Comparison of ENCODE assay signal across 24 mouse cellular contexts in genomic region chr13:13633746-13634145, GRCm38 (mm10).
"Had no signal": no experiment of that assay in that cellular context is flagged by ENCODE, and none has a peak within 500 bp of the region (broad histone marks: within the 10 kb centered on the region; RNA-seq: fewer than 3 reads in every experiment).

No protein-coding gene starts in this region.

- H3K36me3 ChIP-seq: midbrain, embryonic 10.5 days had no signal

- DNase-seq: kidney, postnatal 25 days; layer of hippocampus, adult 9-11 months; liver; lung, adult 18-20 months; lung, postnatal 10 days; lung, postnatal 36 days; right cerebral cortex, postnatal 4 days; thymus, adult 2 months; thymus, postnatal 14 days; thymus, postnatal 4 days had no signal

- H3K4me2 ChIP-seq: limb, embryonic 13.5 days; liver, embryonic 12.5 days; liver, embryonic 15.5 days; lung, embryonic 15.5 days; midbrain, embryonic 13.5 days; neural tube, embryonic 13.5 days had no signal

- H3K4me1 ChIP-seq: limb, embryonic 10.5 days; limb, embryonic 13.5 days; liver, embryonic 12.5 days; liver, embryonic 15.5 days; lung, embryonic 15.5 days had no signal

- H3K9me3 ChIP-seq: limb, embryonic 10.5 days; limb, embryonic 13.5 days; liver, embryonic 12.5 days; liver, embryonic 15.5 days; lung, embryonic 15.5 days; megakaryocyte, embryonic 14.5 days; midbrain, embryonic 10.5 days; midbrain, embryonic 13.5 days; neural tube, embryonic 13.5 days had no signal

- H3K27me3 ChIP-seq: limb, embryonic 13.5 days; liver, embryonic 12.5 days; liver, embryonic 15.5 days; lung, embryonic 15.5 days; megakaryocyte, embryonic 14.5 days; midbrain, embryonic 13.5 days; neural tube, embryonic 13.5 days had no signal

- H3K4me3 ChIP-seq: layer of hippocampus, adult 2 months; limb, embryonic 10.5 days; limb, embryonic 13.5 days; liver, embryonic 12.5 days; liver, embryonic 15.5 days; lung, embryonic 15.5 days; megakaryocyte, embryonic 14.5 days; midbrain, embryonic 10.5 days; midbrain, embryonic 13.5 days; myocyte; neural tube, embryonic 13.5 days had no signal

- H3K9ac ChIP-seq: limb, embryonic 13.5 days; liver, embryonic 12.5 days; liver, embryonic 15.5 days; lung, embryonic 15.5 days; midbrain, embryonic 13.5 days; neural tube, embryonic 13.5 days had no signal

- ATAC-seq: liver, embryonic 12.5 days; midbrain, embryonic 13.5 days; midbrain, embryonic 16.5 days had no signal

- H3K27ac ChIP-seq: kidney, postnatal 0 days; limb, embryonic 10.5 days; limb, embryonic 13.5 days; liver, embryonic 12.5 days; liver, embryonic 15.5 days; lung, embryonic 15.5 days; midbrain, embryonic 10.5 days; midbrain, embryonic 13.5 days; neural tube, embryonic 13.5 days; stomach, postnatal 0 days had no signal
